Mouse (Mus musculus): ENCODE results near the gene Slc12a8. TPM values are rescaled to one million over a fixed set of nuclear protein-coding genes. Genes with fewer than 3 reads are reported as not detected.

Slc12a8 gene
- total RNA-seq (2014; rRNA removed): 0.71 and 0.94 TPM in 2 replicates
- 1.1 and 1.3 TPM in 2 replicates for polyA plus RNA-seq (2015; fragmentation: Nextera tagmentation; extraction: Ambion mirVana)

- Histone ChIP-seq H3K9me3 (ENCODE audit: low read length) (no peaks in the 10 kb centered on the region), H3K36me3 (ENCODE audit: insufficient read depth, low read length) (no peaks in the 10 kb centered on the region), H3K9ac (replicated peaks; ENCODE audit: low read length, poor library complexity, severe bottlenecking) (0 out of 2 replicates have a peak within 1 kb of the TSS, but pooled peaks have one; percentile 46), H3K4me2 (ENCODE audit: low read depth, low read length, poor library complexity, severe bottlenecking) (peak within 1 kb of the TSS; percentile 64), H3K27me3 (ENCODE audit: insufficient read depth, low read length) (no peaks in the 10 kb centered on the region), H3K4me1 (ENCODE audit: insufficient read depth, low read length) (peaks cover 9% of the 10 kb centered on the region; the same call in 1 of the 2 replicates), H3K4me3 (ENCODE audit: low read depth, low read length) (peak within 1 kb of the TSS; percentile 29), H3K27ac (ENCODE audit: low read depth, low read length) (no peak within 1 kb of the TSS)
- 6% methylated on average over 27 of the region's 27 CpGs for WGBS
- ATAC-seq (ENCODE audit: low FRiP score) (0 out of 2 replicates have a peak, but pooled peaks have one; percentile 10), DNase-seq (ENCODE audit: low spot score) (peak; percentile 20)
- no peak for TF ChIP-seq CTCF (IDR thresholded peaks at IDR 0.05)
Measured at GRCm38 (mm10) chr16:33516807-33517565, at the start of gene Slc12a8. TSS of gene Slc12a8 (plus strand) at chr16:33517328.

DNA sequence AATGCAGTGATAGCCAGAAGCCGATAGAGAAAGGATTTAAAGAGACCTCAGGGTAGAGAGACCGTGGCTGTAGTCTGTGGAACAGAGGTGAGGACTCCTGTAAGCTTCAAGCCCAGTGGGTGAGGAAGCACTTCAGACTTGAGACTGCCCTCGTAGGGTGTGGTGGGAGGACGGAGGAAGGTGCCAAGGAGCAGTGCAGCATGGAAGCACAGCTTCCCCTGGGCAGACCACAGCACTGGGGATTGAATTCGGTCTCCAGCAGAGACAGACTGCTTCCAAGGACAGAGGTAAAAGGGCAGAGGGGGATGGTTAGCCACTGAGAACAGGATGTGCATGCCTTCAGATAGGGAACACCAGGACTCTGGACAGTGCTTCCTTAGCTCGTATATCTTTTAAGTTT is 49.7 kb upstream of the Slc12a8 start:
- no peaks in the 10 kb centered on the region for H3K4me1 ChIP-seq (ENCODE audit: insufficient read depth, low read length)
- H3K4me2 ChIP-seq (ENCODE audit: low read depth, low read length, poor library complexity, severe bottlenecking): no peak overlapping the region
- no peaks in the 10 kb centered on the region for H3K9me3 ChIP-seq (ENCODE audit: low read length)
- H3K36me3 ChIP-seq (ENCODE audit: insufficient read depth, low read length): peaks cover 6% of the 10 kb centered on the region; the same call in 1 of the 2 replicates
- H3K4me3 ChIP-seq (ENCODE audit: low read depth, low read length): no peak overlapping the region
- no peak overlapping the region for H3K27ac ChIP-seq (ENCODE audit: low read depth, low read length)
- H3K27me3 ChIP-seq (ENCODE audit: insufficient read depth, low read length): no peaks in the 10 kb centered on the region
- TF ChIP-seq CTCF (IDR thresholded peaks at IDR 0.05): no peak
- DNase-seq (ENCODE audit: low spot score) (no peak), ATAC-seq (ENCODE audit: low FRiP score) (no peak)
- 65% methylated on average over 6 of the region's 6 CpGs for WGBS
- H3K9ac ChIP-seq (replicated peaks; ENCODE audit: low read length, poor library complexity, severe bottlenecking): no peak overlapping the region

GRCm38 (mm10) chr16:33469973-33470372 is 47.2 kb upstream of the Slc12a8 start:
- H3K9ac ChIP-seq (replicated peaks; ENCODE audit: low read length, poor library complexity, severe bottlenecking): no peak overlapping the region
- peaks cover 10% of the 10 kb centered on the region; the same call in 1 of the 2 replicates for H3K36me3 ChIP-seq (ENCODE audit: insufficient read depth, low read length)
- no peaks in the 10 kb centered on the region for H3K4me1 ChIP-seq (ENCODE audit: insufficient read depth, low read length)
- H3K4me3 ChIP-seq (ENCODE audit: low read depth, low read length): no peak overlapping the region
- no peak for ATAC-seq (ENCODE audit: low FRiP score)
- TF ChIP-seq CTCF (IDR thresholded peaks at IDR 0.05): no peak
- H3K27me3 ChIP-seq (ENCODE audit: insufficient read depth, low read length): no peaks in the 10 kb centered on the region
- H3K27ac ChIP-seq (ENCODE audit: low read depth, low read length): no peak overlapping the region
- DNase-seq (ENCODE audit: low spot score): no peak
- no peaks in the 10 kb centered on the region for H3K9me3 ChIP-seq (ENCODE audit: low read length)
- H3K4me2 ChIP-seq (ENCODE audit: low read depth, low read length, poor library complexity, severe bottlenecking): no peak overlapping the region

DNA sequence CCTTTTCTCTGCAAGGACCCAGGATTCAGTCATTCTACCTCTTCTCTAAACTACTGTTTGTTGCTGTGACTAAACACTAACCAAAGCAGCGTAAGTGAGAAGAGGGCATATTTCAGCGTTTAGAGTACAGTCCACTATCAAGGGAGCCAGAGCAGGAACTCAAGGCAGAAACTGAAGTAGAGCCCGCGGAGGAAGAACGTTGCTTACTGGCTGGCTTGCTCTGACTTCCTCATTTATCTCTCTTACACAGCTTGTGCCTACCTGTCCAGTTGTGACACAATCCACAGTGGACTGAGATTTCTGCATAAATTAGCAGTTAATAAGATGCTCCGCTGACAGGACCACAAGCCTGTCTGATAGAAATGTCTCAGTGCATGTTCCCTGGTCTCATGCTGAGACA is 42.7 kb upstream of the Slc12a8 start:
- no peak for DNase-seq (ENCODE audit: low spot score)
- H3K9me3 ChIP-seq (ENCODE audit: low read length): no peaks in the 10 kb centered on the region
- no peak overlapping the region for H3K4me3 ChIP-seq (ENCODE audit: low read depth, low read length)
- no peak overlapping the region for H3K4me2 ChIP-seq (ENCODE audit: low read depth, low read length, poor library complexity, severe bottlenecking)
- 89% methylated on average over 6 of the region's 6 CpGs for WGBS
- H3K36me3 ChIP-seq (ENCODE audit: insufficient read depth, low read length): peaks cover 10% of the 10 kb centered on the region; the same call in 1 of the 2 replicates
- no peak overlapping the region for H3K27ac ChIP-seq (ENCODE audit: low read depth, low read length)
- H3K27me3 ChIP-seq (ENCODE audit: insufficient read depth, low read length): no peaks in the 10 kb centered on the region
- H3K9ac ChIP-seq (replicated peaks; ENCODE audit: low read length, poor library complexity, severe bottlenecking): no peak overlapping the region
- H3K4me1 ChIP-seq (ENCODE audit: insufficient read depth, low read length): no peaks in the 10 kb centered on the region
- TF ChIP-seq CTCF (IDR thresholded peaks at IDR 0.05): no peak
- no peak for ATAC-seq (ENCODE audit: low FRiP score)

- H3K4me3 ChIP-seq (ENCODE audit: low read depth, low read length): no peak overlapping the region
Measured at GRCm38 (mm10) chr16:33479926-33480325, 37.2 kb upstream of the Slc12a8 start.

DNA sequence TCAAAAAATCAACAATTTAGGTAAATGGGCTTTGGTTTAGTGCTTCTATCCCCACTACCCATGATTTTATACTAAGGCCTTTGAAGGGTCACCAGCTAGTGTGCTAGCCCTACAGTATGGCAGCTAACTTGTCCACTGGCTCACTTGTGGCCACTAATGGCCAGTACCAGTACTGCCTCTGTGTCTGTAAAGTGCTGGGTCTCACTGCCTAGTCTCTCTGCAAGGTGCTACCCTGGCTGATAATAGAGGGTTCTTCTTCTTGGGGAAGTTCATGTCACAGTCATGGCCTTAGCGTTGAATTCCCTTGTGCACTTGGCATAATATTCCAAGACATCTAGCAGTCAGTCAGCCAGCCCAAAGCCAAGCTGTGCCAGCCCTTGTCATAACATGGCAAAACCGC is 36.0 kb upstream of the Slc12a8 start:
- no peak for ATAC-seq (ENCODE audit: low FRiP score)
- H3K27me3 ChIP-seq (ENCODE audit: insufficient read depth, low read length): no peaks in the 10 kb centered on the region
- no peak overlapping the region for H3K27ac ChIP-seq (ENCODE audit: low read depth, low read length)
- H3K4me1 ChIP-seq (ENCODE audit: insufficient read depth, low read length): no peaks in the 10 kb centered on the region
- H3K9ac ChIP-seq (replicated peaks; ENCODE audit: low read length, poor library complexity, severe bottlenecking): no peak overlapping the region
- no peak for DNase-seq (ENCODE audit: low spot score)
- peak; percentile 52 for TF ChIP-seq CTCF (IDR thresholded peaks at IDR 0.05)
- H3K4me3 ChIP-seq (ENCODE audit: low read depth, low read length): no peak overlapping the region
- no peak overlapping the region for H3K4me2 ChIP-seq (ENCODE audit: low read depth, low read length, poor library complexity, severe bottlenecking)
- H3K36me3 ChIP-seq (ENCODE audit: insufficient read depth, low read length): peaks cover 5% of the 10 kb centered on the region; the same call in 1 of the 2 replicates
- no peaks in the 10 kb centered on the region for H3K9me3 ChIP-seq (ENCODE audit: low read length)
- 96% methylated on average over 2 of the region's 2 CpGs for WGBS

More at GRCm38 (mm10) chr16:33479926-33480325, 37.2 kb upstream of the Slc12a8 start:
- no peaks in the 10 kb centered on the region for H3K9me3 ChIP-seq (ENCODE audit: low read length)
- no peak overlapping the region for H3K27ac ChIP-seq (ENCODE audit: low read depth, low read length)
- ATAC-seq (ENCODE audit: low FRiP score): no peak
- no peak overlapping the region for H3K4me2 ChIP-seq (ENCODE audit: low read depth, low read length, poor library complexity, severe bottlenecking)
- H3K36me3 ChIP-seq (ENCODE audit: insufficient read depth, low read length): peaks cover 9% of the 10 kb centered on the region; the same call in 1 of the 2 replicates
- H3K27me3 ChIP-seq (ENCODE audit: insufficient read depth, low read length): no peaks in the 10 kb centered on the region
- no peak overlapping the region for H3K9ac ChIP-seq (replicated peaks; ENCODE audit: low read length, poor library complexity, severe bottlenecking)
- H3K4me1 ChIP-seq (ENCODE audit: insufficient read depth, low read length): no peaks in the 10 kb centered on the region
- DNase-seq (ENCODE audit: low spot score): no peak
- no peak for TF ChIP-seq CTCF (IDR thresholded peaks at IDR 0.05)
